Mouse (Mus musculus) cortical plate, adult 2 months (tissue): ENCODE results near the gene Tctn3.

Experiments
- CTCF ChIP-seq: fragments of 200-500 bp; IDR thresholded peaks from 2 replicates; pipeline ENCODE4 v1.5.1; 2011; ENCODE audit warnings: mild to moderate bottlenecking, control low read depth, low read length; ENCODE audit not compliant: insufficient read depth; ENCODE audit errors: extremely low read depth
- POLR2A ChIP-seq: fragments of 200-500 bp; IDR thresholded peaks from 2 replicates; pipeline ENCODE4 v1.6.1; 2011; ENCODE audit warnings: mild to moderate bottlenecking, low read length, control low read depth; ENCODE audit not compliant: insufficient read depth; ENCODE audit errors: extremely low read depth

DNA sequence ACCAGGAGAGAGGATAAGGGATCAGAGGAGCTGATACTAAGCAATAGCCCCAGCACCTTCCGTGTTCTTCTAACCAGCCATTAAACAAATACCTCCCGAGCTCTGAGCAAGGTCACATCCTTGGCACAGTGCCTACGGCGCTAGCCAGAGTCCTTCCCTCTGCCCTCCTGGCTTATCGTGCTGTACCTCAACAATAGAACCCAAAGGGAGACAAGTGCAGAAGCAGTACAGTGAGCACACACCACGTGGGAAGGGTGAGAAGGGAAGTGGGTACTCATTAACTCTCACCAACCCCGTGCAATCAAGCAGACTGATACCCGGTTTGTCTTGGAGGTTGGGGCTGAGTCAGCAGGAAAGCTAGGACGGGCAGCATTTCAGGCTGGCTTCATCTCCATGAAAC, 41.3 kb downstream of the Tctn3 start:
- TF ChIP-seq CTCF = no peak
- TF ChIP-seq POLR2A = no peak
